Mouse (Mus musculus): Measurements from ENCODE around the gene Aip.
A peak's percentile ranks its signal among the peaks of the same experiment; 100 is the strongest.

Aip gene

GRCm38 (mm10) chr19:4152445-4153231 is 27.0 kb upstream of the Aip start:
- DNase-seq (ENCODE audit: low read depth, low spot score), result no peak

- no peak for DNase-seq (ENCODE audit: low read depth, low spot score)
Measured at GRCm38 (mm10) chr19:4151898-4152297, 26.2 kb upstream of the Aip start.

GRCm38 (mm10) chr19:4151488-4151860 is 25.8 kb upstream of the Aip start:
- DNase-seq (ENCODE audit: low read depth, low spot score), result no peak

- no peak for DNase-seq (ENCODE audit: low read depth, low spot score)
Measured at GRCm38 (mm10) chr19:4150567-4151487, 25.2 kb upstream of the Aip start.

GRCm38 (mm10) chr19:4149764-4150461 is 24.3 kb upstream of the Aip start:
- DNase-seq (ENCODE audit: low read depth, low spot score), result no peak

- DNase-seq (ENCODE audit: low read depth, low spot score), result no peak
Measured at GRCm38 (mm10) chr19:4149283-4149682, 23.6 kb upstream of the Aip start.

GRCm38 (mm10) chr19:4148819-4149218 is 23.2 kb upstream of the Aip start:
- DNase-seq (ENCODE audit: low read depth, low spot score), result no peak

- DNase-seq (ENCODE audit: low read depth, low spot score), result peak; percentile 96
Measured at GRCm38 (mm10) chr19:4148491-4148806, 22.8 kb upstream of the Aip start, which contains the start of gene Coro1b. Gene Coro1b, plus strand, starts transcription at chr19:4148619.

GRCm38 (mm10) chr19:4147782-4148490 is 22.3 kb upstream of the Aip start:
- no peak for DNase-seq (ENCODE audit: low read depth, low spot score)

GRCm38 (mm10) chr19:4147022-4147405 is 21.4 kb upstream of the Aip start:
- no peak for DNase-seq (ENCODE audit: low read depth, low spot score)

GRCm38 (mm10) chr19:4146366-4147021 is 20.8 kb upstream of the Aip start:
- no peak for DNase-seq (ENCODE audit: low read depth, low spot score)

GRCm38 (mm10) chr19:4145936-4146335 is 20.3 kb upstream of the Aip start:
- no peak for DNase-seq (ENCODE audit: low read depth, low spot score)

- no peak for DNase-seq (ENCODE audit: low read depth, low spot score)
Measured at GRCm38 (mm10) chr19:4144550-4145498, 19.2 kb upstream of the Aip start.

GRCm38 (mm10) chr19:4143759-4144268 is 18.2 kb upstream of the Aip start, which contains the start of gene Cabp4:
Gene Cabp4, minus strand, starts transcription at chr19:4144033.
- DNase-seq (ENCODE audit: low read depth, low spot score), result no peak

GRCm38 (mm10) chr19:4142416-4143173 is 16.9 kb upstream of the Aip start:
- DNase-seq (ENCODE audit: low read depth, low spot score), result no peak

GRCm38 (mm10) chr19:4140147-4140546 is 14.5 kb upstream of the Aip start:
- DNase-seq (ENCODE audit: low read depth, low spot score), result no peak

GRCm38 (mm10) chr19:4139446-4139845 is 13.8 kb upstream of the Aip start, which contains the start of gene Gpr152:
Gene Gpr152, plus strand, starts transcription at chr19:4139787.
- DNase-seq (ENCODE audit: low read depth, low spot score), result no peak

GRCm38 (mm10) chr19:4137913-4138312 is 12.3 kb upstream of the Aip start:
- DNase-seq (ENCODE audit: low read depth, low spot score), result no peak

- DNase-seq (ENCODE audit: low read depth, low spot score), result no peak
Measured at GRCm38 (mm10) chr19:4136463-4136862, 10.8 kb upstream of the Aip start.
